Comparison of ENCODE assay signal across 16 mouse cellular contexts in the genomic region with DNA sequence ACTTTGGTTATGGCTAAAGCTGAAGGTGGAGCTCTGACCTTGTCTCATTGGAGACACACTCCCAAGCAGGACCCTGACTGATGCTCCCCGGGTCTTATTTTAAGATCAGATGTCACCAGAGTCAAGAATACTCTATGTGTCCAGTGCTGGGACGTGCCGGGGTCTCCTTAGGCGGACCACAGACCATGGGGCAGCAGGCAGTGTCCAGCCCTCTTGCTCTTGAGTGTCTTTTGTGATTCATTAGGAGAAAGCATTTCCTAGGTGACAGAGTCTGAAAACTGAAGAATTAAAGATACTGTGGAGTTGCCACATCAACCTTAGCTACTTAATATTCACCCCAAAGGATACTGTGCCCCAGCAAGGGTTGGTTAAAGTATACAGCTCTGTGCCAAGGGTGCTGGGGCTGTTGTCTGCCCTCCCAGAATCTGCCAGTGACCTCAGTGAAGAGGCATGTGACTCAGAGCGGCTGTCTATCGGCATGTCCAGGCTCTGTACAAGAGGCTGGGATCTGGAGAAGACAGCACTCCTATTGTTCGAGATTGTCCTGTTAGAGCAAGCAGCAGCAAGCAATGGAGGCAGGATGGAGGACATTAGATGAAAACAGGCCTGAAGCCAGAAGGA. TPM values are rescaled to one million over a fixed set of nuclear protein-coding genes. Genes with fewer than 3 reads are reported as not detected.
DNase-seq lines count a peak whose midpoint lies in the region; ATAC-seq and TF ChIP-seq lines count a peak whose summit lies in the region.
"Had no signal": no experiment of that assay in that cellular context is flagged by ENCODE, and none has a peak within 500 bp of the region (broad histone marks: within the 10 kb centered on the region; RNA-seq: fewer than 3 reads in every experiment).

No protein-coding gene starts in this region.

- no peak for TF ChIP-seq CTCF in heart, adult 2 months (IDR thresholded peaks at IDR 0.05)
- no peak for TF ChIP-seq CTCF in heart, postnatal 0 days (IDR thresholded peaks at IDR 0.05; ENCODE audit: low read depth)
- TF ChIP-seq CTCF in gastrocnemius, adult 2 months (IDR thresholded peaks at IDR 0.05): no peak

- no peaks in the 10 kb centered on the region for H3K79me2 ChIP-seq in heart, adult 2 months (replicated peaks; ENCODE audit: control insufficient read depth, insufficient read depth, low read length)

- H3K27me3 ChIP-seq in heart, adult 2 months (ENCODE audit: control insufficient read depth, insufficient read depth, low read length): no peaks in the 10 kb centered on the region
- no peaks in the 10 kb centered on the region; the same call in 1 of the 2 replicates for H3K27me3 ChIP-seq in midbrain, embryonic 10.5 days (ENCODE audit: low read depth, poor library complexity, severe bottlenecking)
- H3K27me3 ChIP-seq in midbrain, embryonic 15.5 days (replicated peaks): no peaks in the 10 kb centered on the region
- no peaks in the 10 kb centered on the region for H3K27me3 ChIP-seq in heart, postnatal 0 days (ENCODE audit: control insufficient read depth, insufficient read depth, low read length)
- H3K27me3 ChIP-seq: intestine, embryonic 15.5 days; limb, embryonic 13.5 days had no signal

- 48% methylated on average over 7 of the region's 7 CpGs for WGBS in heart, adult 2 months
- WGBS in midbrain, embryonic 10.5 days: 80% methylated on average over 7 of the region's 7 CpGs
- WGBS in midbrain, embryonic 15.5 days: 79% methylated on average over 7 of the region's 7 CpGs
- WGBS in heart, postnatal 0 days: 46% methylated on average over 7 of the region's 7 CpGs

- no peak for TF ChIP-seq POLR2A in heart, adult 2 months (IDR thresholded peaks at IDR 0.05; ENCODE audit: insufficient read depth, low read depth, low read length)

- peak overlapping the region; percentile 47 for H3K27ac ChIP-seq in heart, adult 2 months
- H3K27ac ChIP-seq in midbrain, embryonic 10.5 days (replicated peaks): peak overlapping the region; percentile 28; the same call in 1 of the 2 replicates
- H3K27ac ChIP-seq in midbrain, embryonic 15.5 days: no peak overlapping the region
- peak overlapping the region; percentile 66 for H3K27ac ChIP-seq in heart, postnatal 0 days (ENCODE audit: low read depth)
- H3K27ac ChIP-seq in gastrocnemius, adult 2 months: no peak overlapping the region
- H3K27ac ChIP-seq: forebrain, embryonic 10.5 days; intestine, embryonic 15.5 days; limb, embryonic 13.5 days had no signal

- no peak overlapping the region for H3K9ac ChIP-seq in heart, adult 2 months (ENCODE audit: low read depth, low read length)
- no peak overlapping the region for H3K9ac ChIP-seq in midbrain, embryonic 15.5 days
- H3K9ac ChIP-seq in heart, postnatal 0 days (replicated peaks; ENCODE audit: low read depth, low read length): no peak overlapping the region
- H3K9ac ChIP-seq: intestine, embryonic 15.5 days; limb, embryonic 13.5 days had no signal

- no peak for ATAC-seq in midbrain, embryonic 15.5 days (replicated peaks)
- peak; percentile 79 for ATAC-seq in heart, postnatal 0 days (ENCODE audit: insufficient read depth, low read depth)
- ATAC-seq: activated CD4-positive, CD25-positive, alpha-beta regulatory T cell, adult 4 months; intestine, embryonic 15.5 days had no signal

- peak in 1 of 2 experiments; percentile 32 for DNase-seq in heart, adult 2 months
- DNase-seq in heart, postnatal 14 days: no peak
- DNase-seq in midbrain, embryonic 10.5 days (ENCODE audit: low spot score): no peak
- peak; percentile 37 for DNase-seq in NIH3T3 (ENCODE audit: low read depth)
- no peak for DNase-seq in heart, postnatal 0 days (ENCODE audit: low spot score)
- DNase-seq in left cerebral cortex, adult 11 months (ENCODE audit: low spot score): no peak
- DNase-seq in gastrocnemius, adult 2 months: no peak
- DNase-seq: cerebellum, adult 18-20 months; lung, postnatal 14 days; thymus, postnatal 25 days had no signal

- intact Hi-C loops in heart, adult 2 months (cut with DNase I): no loop called here
- intact Hi-C loops in heart, postnatal 14 days (cut with DNase I): no loop called here
- intact Hi-C loops in gastrocnemius, adult 2 months (cut with DNase I): no loop called here

- H3K4me3 ChIP-seq in heart, adult 2 months: no peak overlapping the region
- no peak overlapping the region for H3K4me3 ChIP-seq in midbrain, embryonic 10.5 days
- H3K4me3 ChIP-seq in midbrain, embryonic 15.5 days: no peak overlapping the region
- H3K4me3 ChIP-seq in heart, postnatal 0 days (ENCODE audit: low read depth, low read length): no peak overlapping the region
- H3K4me3 ChIP-seq in gastrocnemius, adult 2 months: no peak overlapping the region
- H3K4me3 ChIP-seq: forebrain, embryonic 10.5 days; intestine, embryonic 15.5 days; limb, embryonic 13.5 days had no signal

- no peaks in the 10 kb centered on the region for H3K9me3 ChIP-seq in midbrain, embryonic 10.5 days (replicated peaks)
- H3K9me3 ChIP-seq in midbrain, embryonic 15.5 days: no peaks in the 10 kb centered on the region
- H3K9me3 ChIP-seq in heart, postnatal 0 days (replicated peaks; ENCODE audit: control insufficient read depth, low read length): no peaks in the 10 kb centered on the region
- H3K9me3 ChIP-seq: forebrain, embryonic 10.5 days; intestine, embryonic 15.5 days; limb, embryonic 13.5 days had no signal

- H3K4me2 ChIP-seq in midbrain, embryonic 15.5 days: no peak overlapping the region
- H3K4me2 ChIP-seq in heart, postnatal 0 days (ENCODE audit: low read depth, low read length): no peak overlapping the region
- H3K4me2 ChIP-seq: intestine, embryonic 15.5 days; limb, embryonic 13.5 days had no signal

- H3K4me1 ChIP-seq in heart, adult 2 months (ENCODE audit: control insufficient read depth, insufficient read depth, low read length): no peaks in the 10 kb centered on the region; the same call in 1 of the 2 replicates
- peaks cover 9% of the 10 kb centered on the region for H3K4me1 ChIP-seq in midbrain, embryonic 10.5 days
- H3K4me1 ChIP-seq in midbrain, embryonic 15.5 days: no peaks in the 10 kb centered on the region
- H3K4me1 ChIP-seq in heart, postnatal 0 days (ENCODE audit: control insufficient read depth, insufficient read depth): no peaks in the 10 kb centered on the region
- H3K4me1 ChIP-seq: intestine, embryonic 15.5 days; limb, embryonic 13.5 days had no signal

- no peak for TF ChIP-seq EP300 in heart, adult 2 months (IDR thresholded peaks at IDR 0.05; ENCODE audit: insufficient read depth, low read depth, low read length)
- TF ChIP-seq EP300 in heart, postnatal 0 days (IDR thresholded peaks at IDR 0.05; ENCODE audit: low read depth): no peak

- H3K36me3 ChIP-seq in heart, adult 2 months (ENCODE audit: control insufficient read depth, insufficient read depth, low read length): peaks cover 3% of the 10 kb centered on the region
- no peaks in the 10 kb centered on the region for H3K36me3 ChIP-seq in midbrain, embryonic 10.5 days
- H3K36me3 ChIP-seq in midbrain, embryonic 15.5 days (replicated peaks): no peaks in the 10 kb centered on the region
- H3K36me3 ChIP-seq in heart, postnatal 0 days (replicated peaks; ENCODE audit: control insufficient read depth, insufficient read depth, low read length): peaks cover 52% of the 10 kb centered on the region
- H3K36me3 ChIP-seq: forebrain, embryonic 10.5 days; intestine, embryonic 15.5 days; limb, embryonic 13.5 days had no signal

RNA-seq across cellular contexts. Expression of a gene that starts 25.9 kb away (rescaled TPM):
- 100 to 1,000 TPM; 833 to 848 TPM for total RNA-seq in heart, adult 2 months (2021)
- polyA plus RNA-seq in heart, adult 2 months (2012; rRNA removed): 361 and 854 TPM in 2 replicates
- 1,000 to 10,000 TPM; 1,042 to 1,098 TPM for total RNA-seq in heart, postnatal 14 days (2021)
- not detected in 2 replicates for polyA plus RNA-seq in midbrain, embryonic 10.5 days (2016; fragmentation: Nextera tagmentation; extraction: Ambion mirVana)
- polyA plus RNA-seq in midbrain, embryonic 15.5 days (2015; fragmentation: Nextera tagmentation; extraction: Ambion mirVana): 0.22 and 0.25 TPM in 2 replicates
- total RNA-seq in heart, postnatal 0 days (2014; rRNA removed; ENCODE audit: low replicate concordance): 836 and 965 TPM in 2 replicates
- polyA plus RNA-seq in heart, postnatal 0 days (2015; fragmentation: Nextera tagmentation; extraction: Ambion mirVana): 809 and 872 TPM in 2 replicates
- 100 to 1,000 TPM in 1 of 2 experiments, 10 to 100 TPM in 1; 21.9 to 106 TPM for total RNA-seq in gastrocnemius, adult 2 months (2021)
- total RNA-seq: megakaryocyte-erythroid progenitor cell, adult 5-6 weeks had no signal
- polyA plus RNA-seq: activated CD4-positive, CD25-positive, alpha-beta regulatory T cell, adult 4 months; forebrain, embryonic 10.5 days had no signal

Comparison
In these comparisons a context has a peak if more than half of its experiments do, and no peak if none do; other contexts are left out.
1. H3K27ac ChIP-seq: peak in heart, adult 2 months (single experiment), midbrain, embryonic 10.5 days (single experiment) and heart, postnatal 0 days (single experiment); none in midbrain, embryonic 15.5 days (single experiment) and gastrocnemius, adult 2 months (single experiment).